Mouse (Mus musculus): Measurements from ENCODE around the gene Gm20489. TPM values are rescaled to one million over a fixed set of nuclear protein-coding genes. Genes with fewer than 3 reads are reported as not detected.

The Gm20489 gene
- polyA plus RNA-seq, 1 experiment from 2014 or later: not detected

DNA sequence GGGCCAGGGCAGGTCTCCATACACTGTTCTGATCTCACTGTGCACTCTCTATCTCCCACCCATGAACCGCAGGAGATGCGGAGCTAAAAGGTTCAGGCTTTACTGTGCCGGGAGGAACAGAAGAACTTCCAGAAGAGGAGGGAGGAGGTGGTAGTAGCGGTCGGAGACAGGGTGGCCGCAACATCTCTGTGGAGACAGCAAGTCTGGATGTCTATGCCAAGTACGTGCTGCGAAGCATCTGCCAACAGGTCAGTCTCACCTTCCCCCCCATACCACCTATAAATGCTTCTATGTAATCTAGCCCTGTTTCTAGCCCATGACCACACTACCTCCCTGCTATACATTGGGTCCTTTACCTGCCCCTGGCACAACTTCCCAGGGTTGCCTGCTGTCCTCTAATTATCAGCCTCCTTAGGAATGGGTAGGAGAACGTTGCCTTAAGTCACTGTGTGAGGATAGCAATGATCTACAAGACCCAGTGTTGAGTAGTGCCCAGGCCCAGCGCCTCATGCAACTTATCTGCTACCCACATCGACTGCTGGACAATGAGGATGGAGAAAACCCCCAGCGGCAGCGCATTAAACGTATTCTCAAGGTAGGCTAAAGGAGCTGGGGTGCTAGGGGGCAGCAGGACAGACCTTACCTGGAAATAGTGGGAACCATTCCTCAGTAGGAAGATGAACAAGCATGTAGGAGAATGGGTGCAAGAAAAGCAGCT lies 17.3 kb upstream of the Gm20489 start:
- Histone ChIP-seq H3K27me3 (ENCODE audit: insufficient read depth, poor library complexity, severe bottlenecking) (peaks cover 5% of the 10 kb centered on the region; the same call in 1 of the 2 replicates), H3K4me3 (no peak overlapping the region), H3K9me3 (no peaks in the 10 kb centered on the region), H3K36me3 (peaks cover 97% of the 10 kb centered on the region), H3K4me1 (no peaks in the 10 kb centered on the region), H3K27ac (no peak overlapping the region)
- DNase-seq (ENCODE audit: low spot score): no peak
- 88% methylated on average over 14 of the region's 14 CpGs for WGBS

- DNase-seq (ENCODE audit: low spot score): no peak
- Histone ChIP-seq H3K4me3 (no peak overlapping the region), H3K27me3 (ENCODE audit: insufficient read depth, poor library complexity, severe bottlenecking) (peaks cover 5% of the 10 kb centered on the region; the same call in 1 of the 2 replicates), H3K9me3 (no peaks in the 10 kb centered on the region), H3K27ac (no peak overlapping the region), H3K36me3 (peaks cover 98% of the 10 kb centered on the region), H3K4me1 (no peaks in the 10 kb centered on the region)
- WGBS: 24% methylated on average over 6 of the region's 6 CpGs
These were observed 16.7 kb upstream of the Gm20489 start for GRCm38 (mm10) chrX:101285534-101285933.

- no peaks in the 10 kb centered on the region for H3K27me3 ChIP-seq (ENCODE audit: insufficient read depth, poor library complexity, severe bottlenecking)
- no peak overlapping the region for H3K4me3 ChIP-seq
- 79% methylated on average over 6 of the region's 6 CpGs for WGBS
- peaks cover 97% of the 10 kb centered on the region for H3K36me3 ChIP-seq
- H3K27ac ChIP-seq: no peak overlapping the region
- no peaks in the 10 kb centered on the region for H3K4me1 ChIP-seq
- no peak for DNase-seq (ENCODE audit: low spot score)
- H3K9me3 ChIP-seq: no peaks in the 10 kb centered on the region
These were observed 14.0 kb upstream of the Gm20489 start for GRCm38 (mm10) chrX:101282813-101283212.

GRCm38 (mm10) chrX:101273875-101274738 lies 5.3 kb upstream of the Gm20489 start, which contains the start of gene Med12:
Gene Med12 (plus strand): TSS chrX:101274030.
- H3K27me3 ChIP-seq (ENCODE audit: insufficient read depth, poor library complexity, severe bottlenecking): peaks cover 17% of the 10 kb centered on the region; the same call in 1 of the 2 replicates
- 16% methylated on average over 54 of the region's 54 CpGs for WGBS

DNA sequence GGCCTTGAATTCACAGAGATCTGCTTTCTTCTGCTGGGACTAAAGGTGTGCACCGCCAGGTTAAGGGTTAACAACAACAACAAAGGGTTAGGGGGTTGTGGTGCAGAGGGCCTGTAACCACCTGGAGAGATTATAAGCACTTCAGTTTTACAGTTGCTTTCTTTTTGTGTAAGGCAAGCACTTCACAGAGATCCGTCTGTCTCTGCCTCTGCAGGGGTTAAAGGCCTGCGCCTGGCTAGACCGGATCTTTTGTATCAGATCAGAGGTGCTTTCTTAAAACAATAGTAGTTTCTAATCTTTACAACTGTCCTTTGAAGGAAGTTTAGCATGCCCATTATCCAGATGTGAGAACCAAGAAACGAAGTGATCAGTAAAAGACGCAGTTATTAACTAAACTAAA lies 4.6 kb upstream of the Gm20489 start:
- Histone ChIP-seq H3K4me1 (peaks cover 7% of the 10 kb centered on the region; the same call in 1 of the 2 replicates), H3K36me3 (peaks cover 23% of the 10 kb centered on the region), H3K4me3 (peak overlapping the region; percentile 58), H3K27me3 (ENCODE audit: insufficient read depth, poor library complexity, severe bottlenecking) (peaks cover 17% of the 10 kb centered on the region; the same call in 1 of the 2 replicates), H3K27ac (peak overlapping the region; percentile 84), H3K9me3 (no peaks in the 10 kb centered on the region)
- WGBS: 23% methylated on average over 6 of the region's 6 CpGs
- no peak for DNase-seq (ENCODE audit: low spot score)

More at GRCm38 (mm10) chrX:101273875-101274738, 5.3 kb upstream of the Gm20489 start, which contains the start of gene Med12:
- H3K9me3 ChIP-seq: no peaks in the 10 kb centered on the region
- H3K4me1 ChIP-seq: peaks cover 4% of the 10 kb centered on the region; the same call in 1 of the 2 replicates
- peak within 1 kb of the TSS; percentile 84 for H3K27ac ChIP-seq
- H3K36me3 ChIP-seq: peaks cover 30% of the 10 kb centered on the region
- H3K4me3 ChIP-seq: peak within 1 kb of the TSS; percentile 58
- DNase-seq (ENCODE audit: low spot score): peak; percentile 95

DNA sequence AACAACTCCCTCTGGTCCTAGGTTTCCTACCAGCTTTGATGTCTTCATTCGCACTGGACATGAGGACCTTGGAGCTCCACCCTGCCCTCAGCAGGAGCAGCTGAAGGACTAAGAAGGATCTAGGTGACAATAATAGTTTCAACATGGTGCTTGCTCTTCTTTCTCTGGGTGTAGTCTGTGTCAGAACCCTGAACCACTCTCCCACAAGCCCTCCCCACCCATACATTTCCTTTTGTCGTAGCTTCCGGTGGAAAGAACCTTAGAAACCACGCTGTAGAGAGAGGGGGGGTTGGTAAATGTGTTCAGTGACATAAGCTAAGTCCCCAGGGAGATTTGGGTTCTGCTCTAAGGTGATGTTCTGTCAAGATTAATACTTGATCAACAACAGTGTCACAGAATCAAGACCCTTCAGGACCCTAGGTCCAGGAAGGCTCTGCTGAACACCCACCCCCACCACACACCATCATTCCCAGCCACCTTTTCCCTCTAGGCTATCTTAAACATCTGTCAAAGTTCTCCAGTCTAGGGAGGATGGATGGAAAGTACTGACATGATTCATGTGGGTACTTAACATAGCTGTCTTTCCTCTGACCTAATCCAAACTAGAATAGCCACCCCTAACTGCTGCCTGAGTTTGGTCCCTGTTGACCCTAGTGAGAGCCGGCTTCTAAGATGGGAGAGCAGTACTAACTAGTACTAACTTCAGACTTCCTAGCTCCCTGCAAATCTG lies 633 bp downstream of the Gm20489 start, which contains the start of gene Il2rg:
Gene Il2rg, minus strand, starts transcription at position 231 of the 730 bp plus-strand sequence.
- DNase-seq (ENCODE audit: low spot score): peak; percentile 33
- WGBS: 59% methylated on average over 5 of the region's 5 CpGs
- H3K27ac ChIP-seq: 0 out of 2 replicates have a peak within 1 kb of the TSS, but pooled peaks have one; percentile 29
- H3K4me1 ChIP-seq: peaks cover 18% of the 10 kb centered on the region
- H3K9me3 ChIP-seq: no peaks in the 10 kb centered on the region
- peaks cover 4% of the 10 kb centered on the region; the same call in 1 of the 2 replicates for H3K27me3 ChIP-seq (ENCODE audit: insufficient read depth, poor library complexity, severe bottlenecking)
- H3K4me3 ChIP-seq: 0 out of 2 replicates have a peak within 1 kb of the TSS, but pooled peaks have one; percentile 1
- H3K36me3 ChIP-seq: no peaks in the 10 kb centered on the region

- WGBS: 92% methylated on average over 6 of the region's 6 CpGs
- no peak overlapping the region for H3K27ac ChIP-seq
- peaks cover 18% of the 10 kb centered on the region for H3K4me1 ChIP-seq
- no peak for DNase-seq (ENCODE audit: low spot score)
- H3K4me3 ChIP-seq: no peak overlapping the region
- no peaks in the 10 kb centered on the region for H3K36me3 ChIP-seq
- no peaks in the 10 kb centered on the region; the same call in 1 of the 2 replicates for H3K27me3 ChIP-seq (ENCODE audit: insufficient read depth, poor library complexity, severe bottlenecking)
- H3K9me3 ChIP-seq: no peaks in the 10 kb centered on the region
These were observed 2.2 kb downstream of the Gm20489 start for GRCm38 (mm10) chrX:101266631-101267030.

DNA sequence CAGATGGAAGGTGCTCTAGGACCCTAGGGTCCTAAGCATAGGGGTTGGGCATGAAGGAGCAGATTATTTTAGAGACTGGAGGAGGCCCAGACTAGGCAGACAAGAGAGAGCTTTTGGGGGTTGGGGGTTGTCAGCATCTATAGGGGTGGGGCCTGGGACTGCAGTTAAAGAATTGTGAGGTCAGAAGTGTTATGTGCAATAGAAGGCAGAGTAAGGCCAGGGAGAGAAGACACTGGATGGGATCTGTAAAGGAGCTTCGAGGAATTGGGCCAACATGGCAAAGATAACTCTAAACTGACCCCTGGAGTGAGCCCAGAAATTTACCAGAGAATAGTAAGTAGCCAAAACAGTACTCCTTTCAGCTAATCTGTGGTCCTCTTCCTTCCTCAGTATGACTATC lies 4.9 kb downstream of the Gm20489 start, which contains the start of gene Gm614:
Gene Gm614, minus strand, starts transcription at position 101 of the 400 bp plus-strand sequence.
- Histone ChIP-seq H3K27me3 (ENCODE audit: insufficient read depth, poor library complexity, severe bottlenecking) (no peaks in the 10 kb centered on the region; the same call in 1 of the 2 replicates), H3K4me3 (no peak within 1 kb of the TSS)
- 83% methylated on average over 1 of the region's 1 CpGs for WGBS

DNA sequence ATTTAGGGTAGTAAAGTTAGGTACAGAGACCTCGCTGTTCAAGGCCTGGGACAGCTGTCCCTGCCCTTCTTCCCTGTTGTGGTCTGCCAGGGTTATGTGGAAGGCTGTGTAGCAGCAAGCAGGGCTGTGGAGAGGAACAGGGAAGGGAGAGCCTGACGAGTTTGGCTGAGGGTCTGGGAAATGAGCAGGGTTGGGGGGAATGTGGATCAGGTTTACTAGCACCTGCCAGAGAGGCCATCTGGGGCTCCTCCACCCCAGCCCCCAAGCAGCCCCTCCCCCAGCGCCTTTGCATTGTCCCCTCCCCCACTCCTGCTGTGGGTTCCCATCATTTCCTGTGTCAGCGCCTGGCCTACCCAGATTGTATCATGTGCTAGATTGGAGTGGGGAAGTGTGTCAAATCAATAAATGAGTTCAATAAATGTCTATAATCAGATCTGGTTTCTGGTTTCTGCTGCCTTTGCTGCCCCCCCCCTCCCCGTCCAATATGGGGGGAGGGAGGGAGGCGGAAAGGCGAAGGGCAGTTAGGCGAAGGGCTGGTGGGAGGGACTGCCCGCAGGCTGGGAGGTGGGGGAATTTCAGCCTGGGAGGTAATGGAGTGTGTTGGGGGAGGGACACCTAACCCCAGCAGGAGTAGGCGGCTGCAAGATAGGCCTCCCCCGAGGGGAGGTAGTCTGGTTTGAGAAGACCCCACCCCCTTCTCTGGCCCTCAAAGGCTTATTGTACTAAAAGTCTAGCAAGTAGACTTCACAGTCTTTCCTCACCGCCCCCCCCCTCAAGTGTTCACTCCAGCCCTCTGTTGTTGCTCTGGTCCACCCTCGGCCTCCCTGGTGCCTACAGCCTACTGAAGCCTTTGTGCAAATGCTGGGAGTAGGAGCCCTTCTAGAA lies 8.1 kb downstream of the Gm20489 start:
- peaks cover 9% of the 10 kb centered on the region; the same call in 1 of the 2 replicates for H3K27me3 ChIP-seq (ENCODE audit: insufficient read depth, poor library complexity, severe bottlenecking)
- DNase-seq (ENCODE audit: low spot score): peak; percentile 75
- peak overlapping the region; percentile 79 for H3K27ac ChIP-seq
- H3K4me3 ChIP-seq: peak overlapping the region; percentile 15
- peaks cover 30% of the 10 kb centered on the region for H3K4me1 ChIP-seq
- 25% methylated on average over 13 of the region's 13 CpGs for WGBS
- peaks cover 8% of the 10 kb centered on the region for H3K36me3 ChIP-seq
- no peaks in the 10 kb centered on the region for H3K9me3 ChIP-seq

More for the DNA sequence above, 4.9 kb downstream of the Gm20489 start, which contains the start of gene Gm614:
- H3K9me3 ChIP-seq: no peaks in the 10 kb centered on the region
- H3K36me3 ChIP-seq: peaks cover 4% of the 10 kb centered on the region
- H3K27ac ChIP-seq: peak within 1 kb of the TSS; percentile 4; the same call in 1 of the 2 replicates
- peaks cover 30% of the 10 kb centered on the region for H3K4me1 ChIP-seq
- DNase-seq (ENCODE audit: low spot score): no peak

GRCm38 (mm10) chrX:101256603-101257002 lies 12.2 kb downstream of the Gm20489 start:
- Histone ChIP-seq H3K9me3 (no peaks in the 10 kb centered on the region), H3K4me1 (peaks cover 21% of the 10 kb centered on the region), H3K4me3 (no peak overlapping the region; the same call in 1 of the 2 replicates), H3K27me3 (ENCODE audit: insufficient read depth, poor library complexity, severe bottlenecking) (peaks cover 9% of the 10 kb centered on the region; the same call in 1 of the 2 replicates), H3K36me3 (peaks cover 8% of the 10 kb centered on the region), H3K27ac (no peak overlapping the region)
- no peak for DNase-seq (ENCODE audit: low spot score)
- WGBS: 75% methylated on average over 13 of the region's 13 CpGs

GRCm38 (mm10) chrX:101254740-101255139 lies 14.1 kb downstream of the Gm20489 start:
- Histone ChIP-seq H3K4me3 (peak overlapping the region; percentile 66), H3K27ac (peak overlapping the region; percentile 86), H3K36me3 (peaks cover 8% of the 10 kb centered on the region), H3K27me3 (ENCODE audit: insufficient read depth, poor library complexity, severe bottlenecking) (peaks cover 9% of the 10 kb centered on the region; the same call in 1 of the 2 replicates), H3K4me1 (peaks cover 9% of the 10 kb centered on the region; the same call in 1 of the 2 replicates), H3K9me3 (no peaks in the 10 kb centered on the region)
- WGBS: 16% methylated on average over 26 of the region's 26 CpGs
- peak; percentile 74 for DNase-seq (ENCODE audit: low spot score)
